Mouse (Mus musculus): ENCODE measurements around the gene Tepsin. TPM values are rescaled to one million over a fixed set of nuclear protein-coding genes. Genes with fewer than 3 reads are reported as not detected.

The Tepsin gene
- polyA plus RNA-seq (2015; fragmentation: Nextera tagmentation; extraction: Ambion mirVana): 22.0 and 25.5 TPM in 2 replicates

DNA sequence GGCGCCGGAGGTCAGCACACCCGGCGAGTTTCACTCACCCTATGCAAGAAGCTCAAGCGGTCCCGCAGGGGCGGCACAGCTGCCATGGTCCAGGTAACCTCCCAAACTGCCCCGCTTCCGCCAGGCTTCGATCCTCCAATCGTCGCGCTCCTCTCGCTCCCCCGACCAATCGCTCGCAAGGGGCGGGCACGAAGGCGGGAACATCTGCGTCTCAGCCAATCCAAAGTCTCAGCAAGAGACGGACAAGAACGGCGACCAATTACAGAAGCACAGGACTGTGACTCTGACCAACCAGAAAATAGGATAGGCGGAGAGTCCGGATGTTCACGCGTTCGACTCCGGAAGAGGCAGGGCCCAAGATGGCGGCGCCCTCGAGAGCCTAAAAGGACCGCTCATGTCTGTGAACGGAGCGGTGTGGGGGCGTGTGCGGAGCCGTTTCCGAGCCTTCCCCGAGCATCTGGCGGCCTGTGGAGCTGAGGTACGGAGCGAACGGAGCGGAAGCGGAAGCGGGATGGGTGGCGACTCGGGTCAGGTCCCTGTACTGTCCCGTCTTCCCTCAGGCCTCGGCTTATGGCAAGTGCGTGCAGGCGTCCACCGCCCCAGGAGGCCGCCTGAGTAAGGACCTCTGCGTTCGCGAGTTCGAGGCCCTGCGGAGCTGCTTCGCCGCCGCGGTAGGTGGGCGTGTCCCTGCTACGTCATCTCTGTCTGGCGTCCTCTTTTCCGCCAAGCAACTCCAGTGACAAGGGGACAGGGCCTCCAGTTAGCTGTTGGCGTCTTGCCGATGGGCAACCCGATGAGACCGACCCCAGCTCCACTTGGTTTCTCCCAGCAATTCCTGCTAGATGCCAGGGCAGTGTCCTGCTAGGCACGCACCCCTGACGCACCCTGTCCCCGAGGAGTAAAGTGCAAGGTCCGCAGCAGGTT is at the start of gene Tepsin, which contains the start of gene Ndufaf8:
Tepsin (minus strand) TSS at position 144 of the 924 bp plus-strand sequence.
Ndufaf8 (plus strand) TSS at position 341 of the 924 bp plus-strand sequence.
- under 1% methylated on average over 77 of the region's 77 CpGs for WGBS
- peak within 1 kb of the TSS; percentile 74 for H3K4me3 ChIP-seq
- peaks cover 27% of the 10 kb centered on the region for H3K4me1 ChIP-seq (replicated peaks)
- peaks cover 2% of the 10 kb centered on the region; the same call in 1 of the 2 replicates for H3K36me3 ChIP-seq
- peak within 1 kb of the TSS; percentile 89 for H3K9ac ChIP-seq
- H3K27me3 ChIP-seq: no peaks in the 10 kb centered on the region
- H3K9me3 ChIP-seq: no peaks in the 10 kb centered on the region
- peak within 1 kb of the TSS; percentile 91 for H3K27ac ChIP-seq (replicated peaks)
- H3K4me2 ChIP-seq: peak within 1 kb of the TSS; percentile 87
- ATAC-seq (ENCODE audit: low FRiP score, low read depth): peak; percentile 97

DNA sequence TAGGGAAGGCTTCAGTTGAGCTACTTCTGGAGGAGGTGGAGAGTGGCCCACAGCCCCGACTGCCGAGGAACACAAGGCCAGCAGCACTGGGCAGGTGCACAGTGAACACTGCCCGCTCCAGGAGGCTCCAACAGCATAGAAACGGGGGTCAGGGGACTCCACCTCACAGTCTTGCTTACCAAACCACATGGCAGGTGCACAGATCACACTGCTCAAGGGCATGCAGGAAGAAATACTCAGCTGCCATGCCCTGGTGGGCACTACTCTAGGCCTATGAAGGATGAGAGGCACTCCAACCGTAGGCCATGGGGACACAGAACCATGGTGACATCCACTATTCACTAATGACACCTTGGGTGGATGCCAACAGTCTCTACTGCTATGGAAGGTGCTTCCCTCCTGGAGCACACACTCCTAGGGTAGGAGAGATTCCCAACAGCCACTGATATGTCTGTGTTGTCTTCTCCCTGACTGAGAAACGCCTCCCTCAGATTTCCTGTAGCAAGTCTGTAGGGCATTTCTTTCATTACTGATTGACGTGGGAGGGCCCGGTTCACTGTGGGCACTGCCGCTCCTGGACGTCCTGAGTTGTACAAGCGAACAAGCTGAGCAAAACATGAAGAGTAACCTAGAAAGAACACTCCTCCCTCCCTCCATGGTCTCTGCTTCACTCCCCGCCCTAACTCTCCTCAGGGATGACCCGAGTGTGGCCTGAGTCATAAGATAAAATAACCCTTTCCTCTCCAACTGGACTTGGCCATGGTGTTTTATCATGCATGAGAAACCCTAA is 45.4 kb upstream of the Tepsin start:
- H3K4me3 ChIP-seq: no peak overlapping the region
- no peak overlapping the region for H3K4me2 ChIP-seq
- 71% methylated on average over 13 of the region's 13 CpGs for WGBS
- peaks cover 14% of the 10 kb centered on the region for H3K4me1 ChIP-seq (replicated peaks)
- no peaks in the 10 kb centered on the region for H3K9me3 ChIP-seq
- no peak overlapping the region for H3K27ac ChIP-seq (replicated peaks)
- ATAC-seq (ENCODE audit: low FRiP score, low read depth): no peak
- H3K27me3 ChIP-seq: no peaks in the 10 kb centered on the region
- H3K9ac ChIP-seq: no peak overlapping the region
- no peaks in the 10 kb centered on the region for H3K36me3 ChIP-seq

DNA sequence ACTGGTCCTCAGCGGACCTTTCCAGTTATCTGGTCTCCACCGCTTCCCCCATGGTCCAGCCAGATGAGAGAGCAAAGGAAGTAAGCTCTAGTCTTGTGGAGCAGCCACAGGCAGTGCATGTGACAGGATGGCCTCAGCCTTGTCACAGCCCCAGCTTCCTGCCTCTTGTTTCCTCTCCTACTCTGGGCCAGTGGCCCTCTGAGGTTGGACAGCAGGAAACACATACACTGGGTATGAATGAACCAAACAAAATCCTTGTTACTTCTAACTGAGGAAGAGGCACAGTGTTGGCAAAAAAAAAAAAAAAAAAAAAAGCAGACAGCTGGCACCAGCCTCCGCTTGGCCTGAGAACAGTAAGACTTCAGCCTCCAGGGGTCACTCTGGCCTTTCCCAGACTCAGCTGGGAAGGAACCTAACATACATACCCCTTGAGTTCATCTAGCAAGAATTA is 44.1 kb upstream of the Tepsin start:
- 72% methylated on average over 3 of the region's 3 CpGs for WGBS
- Histone ChIP-seq H3K4me2 (no peak overlapping the region), H3K9me3 (no peaks in the 10 kb centered on the region), H3K9ac (no peak overlapping the region), H3K36me3 (no peaks in the 10 kb centered on the region), H3K27ac (replicated peaks) (peak overlapping the region; percentile 46), H3K4me3 (no peak overlapping the region), H3K27me3 (no peaks in the 10 kb centered on the region), H3K4me1 (replicated peaks) (peaks cover 13% of the 10 kb centered on the region)
- ATAC-seq (ENCODE audit: low FRiP score, low read depth): no peak

DNA sequence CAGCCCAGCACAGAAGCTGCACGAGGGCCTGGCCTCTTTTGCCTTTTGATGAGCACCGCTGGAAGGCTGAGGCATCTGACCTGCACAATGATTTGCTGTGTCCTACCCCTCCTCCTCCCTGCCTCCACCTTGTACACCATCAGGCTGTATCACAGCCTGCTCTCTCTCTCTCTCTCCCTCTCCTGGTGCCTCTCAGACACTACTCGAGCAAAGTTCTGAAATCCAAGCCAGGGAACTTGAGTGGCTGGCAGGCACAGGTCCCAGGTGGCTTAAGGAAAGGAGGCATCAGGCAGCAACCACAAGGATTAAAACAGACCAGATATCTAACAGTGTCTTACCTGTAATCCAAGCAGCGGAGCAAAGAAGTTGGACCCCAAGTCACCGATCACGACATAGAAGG is 41.7 kb upstream of the Tepsin start:
- Histone ChIP-seq H3K4me1 (replicated peaks) (peaks cover 27% of the 10 kb centered on the region), H3K27me3 (no peaks in the 10 kb centered on the region), H3K4me2 (no peak overlapping the region), H3K9me3 (no peaks in the 10 kb centered on the region), H3K36me3 (no peaks in the 10 kb centered on the region), H3K27ac (replicated peaks) (no peak overlapping the region), H3K9ac (no peak overlapping the region), H3K4me3 (no peak overlapping the region)
- no peak for ATAC-seq (ENCODE audit: low FRiP score, low read depth)
- 73% methylated on average over 6 of the region's 6 CpGs for WGBS

DNA sequence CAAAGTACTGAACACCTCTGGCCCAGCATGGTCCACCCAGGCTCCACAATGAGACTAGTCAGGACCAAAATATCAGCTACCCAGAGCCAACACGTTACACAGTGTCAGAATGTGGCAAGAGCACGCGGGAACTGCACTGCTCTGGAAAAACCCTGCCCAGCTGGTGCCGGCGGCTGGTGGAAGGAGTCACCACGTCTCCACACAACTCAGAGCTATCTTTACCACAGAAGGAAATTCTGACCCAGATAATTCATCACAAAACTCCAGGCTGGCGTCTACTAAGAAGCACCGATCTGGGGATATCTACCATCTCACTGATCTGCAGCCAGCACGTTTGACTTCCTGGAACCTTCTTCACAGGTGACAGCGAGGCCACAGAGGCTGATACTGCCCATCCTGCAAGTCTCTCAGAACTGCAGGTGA is 40.8 kb upstream of the Tepsin start:
- Histone ChIP-seq H3K27me3 (no peaks in the 10 kb centered on the region), H3K27ac (replicated peaks) (no peak overlapping the region), H3K4me1 (replicated peaks) (peaks cover 22% of the 10 kb centered on the region), H3K9ac (no peak overlapping the region), H3K36me3 (peaks cover 3% of the 10 kb centered on the region), H3K4me2 (no peak overlapping the region), H3K9me3 (no peaks in the 10 kb centered on the region), H3K4me3 (no peak overlapping the region)
- 88% methylated on average over 10 of the region's 10 CpGs for WGBS
- ATAC-seq (ENCODE audit: low FRiP score, low read depth): no peak

DNA sequence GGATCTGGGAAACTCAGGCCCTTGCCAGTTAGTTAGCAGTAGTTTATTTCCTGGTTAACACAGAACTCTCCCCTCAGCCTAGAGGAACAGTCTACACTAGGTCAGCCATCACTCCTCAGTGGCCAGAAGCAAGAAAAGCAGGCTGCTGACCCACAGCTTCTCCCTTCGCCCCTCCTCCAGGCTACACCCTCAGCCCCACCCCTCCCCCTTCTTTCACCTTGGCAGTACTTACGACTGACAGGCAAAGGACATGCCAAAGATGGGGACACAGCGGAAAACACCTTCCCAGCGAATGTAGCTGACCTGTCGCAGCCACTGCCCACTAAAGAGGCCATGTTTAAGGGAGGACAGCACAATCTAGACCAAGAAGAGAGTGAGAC is 39.1 kb upstream of the Tepsin start:
- no peaks in the 10 kb centered on the region for H3K27me3 ChIP-seq
- H3K4me2 ChIP-seq: no peak overlapping the region
- peaks cover 14% of the 10 kb centered on the region; the same call in 1 of the 2 replicates for H3K4me1 ChIP-seq (replicated peaks)
- 69% methylated on average over 5 of the region's 5 CpGs for WGBS
- ATAC-seq (ENCODE audit: low FRiP score, low read depth): no peak
- H3K36me3 ChIP-seq: peaks cover 6% of the 10 kb centered on the region
- H3K27ac ChIP-seq (replicated peaks): no peak overlapping the region
- H3K9me3 ChIP-seq: no peaks in the 10 kb centered on the region
- H3K9ac ChIP-seq: no peak overlapping the region
- no peak overlapping the region for H3K4me3 ChIP-seq

DNA sequence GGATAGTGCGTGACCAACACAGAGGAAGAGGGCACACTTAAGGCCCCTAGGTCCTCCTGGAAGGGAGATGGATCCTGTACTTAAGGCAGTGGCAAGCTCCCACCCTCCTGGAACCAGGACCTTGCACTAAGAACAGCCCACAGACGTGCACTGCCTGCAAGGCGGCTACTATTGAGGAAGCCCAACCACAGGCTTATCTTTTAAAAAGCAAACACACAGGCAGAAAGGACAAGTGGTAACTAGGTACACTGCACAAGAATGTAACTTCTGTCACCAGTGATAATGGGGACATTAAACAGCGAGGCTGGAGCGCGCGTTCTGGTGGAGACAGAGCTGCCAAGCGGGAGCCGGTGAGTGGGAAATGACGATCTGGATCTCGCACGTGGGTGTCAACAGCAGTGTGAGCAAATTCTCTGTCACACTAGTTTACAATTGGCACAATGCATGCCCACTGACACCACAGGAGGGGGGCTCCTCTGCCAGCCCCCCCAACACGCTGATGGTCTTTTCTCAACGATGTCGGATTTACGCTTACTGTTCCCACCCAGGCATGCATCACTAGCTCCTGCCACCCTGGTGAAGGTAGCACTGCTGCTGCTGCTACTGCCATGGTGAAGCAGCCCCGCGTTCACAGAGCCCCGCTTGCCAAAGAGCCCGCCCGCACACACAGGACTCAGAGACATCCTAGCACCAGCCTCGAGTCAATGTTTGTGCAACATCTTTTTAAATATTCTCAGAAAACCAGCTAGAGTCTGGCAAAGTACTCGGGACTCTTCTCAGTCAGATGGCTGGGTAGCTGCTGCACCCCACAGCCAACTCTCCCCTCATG is 38.5 kb upstream of the Tepsin start:
- Histone ChIP-seq H3K36me3 (peaks cover 6% of the 10 kb centered on the region), H3K4me3 (no peak overlapping the region), H3K9me3 (no peaks in the 10 kb centered on the region), H3K4me2 (no peak overlapping the region), H3K27me3 (no peaks in the 10 kb centered on the region), H3K27ac (replicated peaks) (no peak overlapping the region), H3K4me1 (replicated peaks) (peaks cover 14% of the 10 kb centered on the region; the same call in 1 of the 2 replicates), H3K9ac (no peak overlapping the region)
- 0 out of 2 replicates have a peak, but pooled peaks have one; percentile 20 for ATAC-seq (ENCODE audit: low FRiP score, low read depth)
- WGBS: 56% methylated on average over 23 of the region's 23 CpGs

DNA sequence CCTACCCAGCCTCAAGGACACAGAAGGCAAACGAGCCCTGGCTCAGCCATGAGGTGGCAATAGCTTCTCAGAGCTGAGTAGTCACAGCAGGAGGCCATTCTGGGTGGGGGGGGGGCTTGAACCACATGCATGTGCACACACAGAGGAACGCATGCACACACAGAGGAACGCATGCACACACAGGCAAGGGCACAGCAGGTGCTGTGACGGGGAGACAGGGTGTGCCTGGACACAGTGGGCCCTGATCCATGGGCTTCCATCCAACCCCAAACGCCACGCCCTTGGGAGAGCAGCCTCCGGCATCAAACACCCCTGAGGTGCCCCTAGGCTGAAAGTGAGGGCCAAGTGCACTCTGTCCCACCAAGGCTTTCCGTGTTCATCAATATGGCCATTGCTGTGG is 37.7 kb upstream of the Tepsin start:
- no peak overlapping the region for H3K27ac ChIP-seq (replicated peaks)
- H3K9ac ChIP-seq: no peak overlapping the region
- no peak overlapping the region for H3K4me2 ChIP-seq
- no peaks in the 10 kb centered on the region for H3K27me3 ChIP-seq
- H3K36me3 ChIP-seq: peaks cover 12% of the 10 kb centered on the region
- H3K4me1 ChIP-seq (replicated peaks): peaks cover 14% of the 10 kb centered on the region; the same call in 1 of the 2 replicates
- no peaks in the 10 kb centered on the region for H3K9me3 ChIP-seq
- H3K4me3 ChIP-seq: no peak overlapping the region
- 0 out of 2 replicates have a peak, but pooled peaks have one; percentile 7 for ATAC-seq (ENCODE audit: low FRiP score, low read depth)
- 73% methylated on average over 8 of the region's 8 CpGs for WGBS

DNA sequence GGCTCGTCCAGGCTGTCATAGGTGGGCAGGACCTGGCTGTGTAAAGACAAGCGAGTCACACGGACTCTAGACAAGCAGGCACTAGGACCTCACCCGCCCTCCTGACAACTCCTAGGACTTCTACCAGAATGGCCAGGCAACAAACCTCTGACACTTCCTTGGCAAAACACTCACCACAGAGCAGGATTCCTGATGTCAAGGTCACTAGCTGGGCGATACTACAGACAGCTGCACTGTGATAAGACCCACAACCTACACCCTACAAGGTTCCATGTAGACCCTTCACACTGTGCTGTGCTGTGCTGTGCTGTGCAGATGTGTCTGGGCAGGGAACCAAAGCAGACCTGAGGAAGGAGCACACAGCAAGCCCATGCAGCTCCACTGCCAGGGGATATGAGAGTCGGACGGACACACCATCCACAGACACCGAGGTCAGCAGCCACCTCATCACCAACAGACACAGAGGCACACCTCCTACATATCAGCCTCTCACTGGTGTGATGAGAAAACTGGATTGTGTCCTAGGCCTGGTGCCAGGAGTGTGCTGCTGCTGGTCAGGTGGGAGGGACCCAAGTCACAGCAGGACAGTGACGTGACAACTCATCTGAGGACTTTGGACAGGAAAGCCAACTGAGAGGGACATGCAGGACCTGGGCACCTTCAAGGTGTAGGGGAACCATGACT is 36.5 kb upstream of the Tepsin start:
- peaks cover 14% of the 10 kb centered on the region; the same call in 1 of the 2 replicates for H3K4me1 ChIP-seq (replicated peaks)
- no peak overlapping the region for H3K4me3 ChIP-seq
- WGBS: 95% methylated on average over 9 of the region's 9 CpGs
- no peaks in the 10 kb centered on the region for H3K27me3 ChIP-seq
- H3K36me3 ChIP-seq: peaks cover 19% of the 10 kb centered on the region
- H3K27ac ChIP-seq (replicated peaks): no peak overlapping the region
- no peaks in the 10 kb centered on the region for H3K9me3 ChIP-seq
- no peak overlapping the region for H3K9ac ChIP-seq
- H3K4me2 ChIP-seq: no peak overlapping the region
- no peak; the same call in 1 of the 2 replicates for ATAC-seq (ENCODE audit: low FRiP score, low read depth)

DNA sequence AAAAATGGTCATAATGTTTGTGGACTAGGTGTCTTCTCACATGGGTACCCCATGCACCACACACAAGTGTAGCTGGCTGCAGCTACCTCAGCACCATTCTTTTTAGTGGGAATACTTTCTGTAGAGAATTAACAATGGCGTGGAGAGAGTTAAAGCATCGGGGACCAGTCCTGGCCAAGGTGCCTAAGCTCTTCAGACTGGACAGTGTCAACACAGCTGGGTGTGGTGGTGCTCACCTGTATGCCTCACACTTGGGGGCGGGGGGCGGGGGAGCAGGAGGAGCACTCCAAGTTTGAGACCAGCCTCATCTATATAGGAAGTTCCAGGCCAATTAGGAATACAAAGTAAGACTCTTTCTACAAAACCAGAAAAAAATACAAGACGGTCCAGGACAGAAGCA is 35.6 kb upstream of the Tepsin start:
- Histone ChIP-seq H3K4me2 (no peak overlapping the region), H3K4me3 (no peak overlapping the region), H3K4me1 (replicated peaks) (peaks cover 14% of the 10 kb centered on the region; the same call in 1 of the 2 replicates), H3K36me3 (peaks cover 21% of the 10 kb centered on the region), H3K27ac (replicated peaks) (no peak overlapping the region), H3K27me3 (no peaks in the 10 kb centered on the region), H3K9ac (no peak overlapping the region), H3K9me3 (no peaks in the 10 kb centered on the region)
- 95% methylated on average over 5 of the region's 5 CpGs for WGBS
- ATAC-seq (ENCODE audit: low FRiP score, low read depth): no peak

DNA sequence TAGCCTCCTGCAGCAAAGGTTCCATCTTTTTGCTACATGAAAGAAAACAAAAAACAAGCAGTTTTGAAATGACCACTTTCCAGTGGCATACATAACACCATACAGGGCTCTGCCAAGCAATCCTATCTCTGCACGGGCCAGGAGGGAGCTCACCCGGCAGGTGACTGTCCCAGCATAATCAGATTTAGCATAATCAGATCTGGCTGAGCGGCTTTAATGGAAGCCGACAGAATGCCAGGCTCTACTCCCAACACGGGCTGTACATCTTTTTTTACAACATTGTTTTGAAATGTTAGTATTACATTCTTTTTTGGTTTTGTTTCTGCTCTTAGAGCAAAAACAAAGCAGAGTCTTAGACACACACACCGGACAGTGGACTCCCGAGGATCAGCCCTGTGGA is 30.8 kb upstream of the Tepsin start:
- WGBS: 74% methylated on average over 7 of the region's 7 CpGs
- Histone ChIP-seq H3K36me3 (peaks cover 40% of the 10 kb centered on the region), H3K4me3 (no peak overlapping the region), H3K27me3 (no peaks in the 10 kb centered on the region), H3K4me1 (replicated peaks) (no peaks in the 10 kb centered on the region), H3K4me2 (no peak overlapping the region), H3K9me3 (no peaks in the 10 kb centered on the region), H3K9ac (no peak overlapping the region), H3K27ac (replicated peaks) (no peak overlapping the region)
- ATAC-seq (ENCODE audit: low FRiP score, low read depth): no peak

All from hindbrain, embryonic 15.5 days (tissue).